Mouse (Mus musculus): Measurements from ENCODE around the gene Tle3. TPM values are rescaled to one million over a fixed set of nuclear protein-coding genes. Genes with fewer than 3 reads are reported as not detected.
A peak's percentile ranks its signal among the peaks of the same experiment; 100 is the strongest.

Tle3 gene
- total RNA-seq (2022), result 1 to 10 TPM; 3.2 to 6.7 (median 4.3) TPM

DNA sequence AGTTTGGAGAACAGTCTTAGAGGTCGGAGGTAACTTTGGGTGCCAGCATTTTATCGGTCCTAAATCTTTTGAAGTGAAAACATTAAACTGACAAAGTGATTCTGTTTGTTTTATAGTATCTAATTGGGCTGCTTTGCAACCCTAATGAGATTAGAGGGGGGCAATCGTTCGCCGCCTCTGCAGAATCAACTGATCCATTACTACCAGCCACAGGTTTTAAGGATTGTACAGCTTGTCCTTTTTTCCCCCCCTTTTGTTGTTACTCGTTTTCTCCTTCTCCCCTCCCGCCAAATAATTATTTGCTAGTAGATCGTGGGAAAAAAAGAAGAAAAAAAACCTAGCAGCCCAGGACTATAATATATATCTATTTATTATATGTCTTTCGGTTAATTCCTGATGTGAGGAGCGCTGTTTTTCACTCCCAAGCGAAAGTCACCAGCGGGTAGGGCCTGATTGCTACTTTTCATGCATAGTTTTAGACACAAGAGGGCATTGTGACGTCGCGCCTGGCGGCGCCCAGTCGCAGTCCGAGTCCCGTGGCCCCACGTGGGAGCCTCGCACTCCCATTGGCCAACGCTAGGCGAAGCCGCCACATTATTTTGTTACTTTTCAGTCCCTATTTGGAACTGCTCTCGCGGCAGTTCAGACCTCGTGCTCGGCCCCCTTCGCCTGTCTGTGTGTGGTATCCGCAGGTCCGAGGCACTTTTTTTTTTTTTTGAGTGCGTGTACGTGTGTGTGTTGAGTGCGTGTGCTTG lies at the start of gene Tle3:
Gene Tle3 (plus strand): TSS at position 612 of the 755 bp plus-strand sequence.
- DNase-seq (ENCODE audit: low spot score in 2 of 2), result peak; percentile 94 to 96

DNA sequence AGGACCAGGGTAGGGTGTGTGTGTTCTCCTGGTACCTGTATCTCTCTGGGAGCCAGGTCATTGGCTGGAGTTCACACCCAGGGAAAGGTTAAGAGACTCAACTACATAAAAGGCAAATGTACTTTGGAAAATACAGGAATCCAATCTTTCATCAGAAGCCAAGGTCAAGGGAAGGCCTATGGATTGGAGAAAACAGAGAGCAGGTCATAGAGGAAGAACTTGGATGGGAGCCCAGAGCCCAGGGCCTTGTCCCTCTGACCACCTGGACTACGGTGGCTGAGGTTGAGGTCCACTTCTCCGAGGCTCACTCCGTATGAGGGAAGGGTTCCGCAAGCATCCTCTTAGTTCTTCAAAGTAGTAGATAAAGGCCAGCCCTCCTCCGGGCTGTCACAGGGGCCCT lies 48.9 kb upstream of the Tle3 start:
- no peak for DNase-seq (ENCODE audit: low spot score in 2 of 2)

DNA sequence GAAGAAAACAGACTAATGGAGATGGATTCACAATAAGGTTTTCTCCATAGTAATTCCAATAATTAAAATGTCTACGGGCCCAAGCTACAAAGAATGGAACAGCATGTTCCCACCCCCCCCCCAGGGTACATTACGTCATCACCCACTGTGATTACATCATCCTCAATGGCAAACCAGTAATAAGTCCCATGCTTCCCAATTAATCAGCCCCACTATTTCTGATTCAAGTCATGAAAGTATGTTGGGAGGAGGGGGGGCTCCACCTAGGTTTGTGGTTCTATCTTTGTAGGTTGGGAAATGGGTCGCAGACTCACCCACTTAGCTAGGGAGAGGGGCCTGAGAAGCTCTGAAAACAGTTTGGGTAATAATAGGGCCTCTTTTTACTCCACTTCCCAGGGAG lies 48.3 kb upstream of the Tle3 start:
- DNase-seq (ENCODE audit: low spot score in 2 of 2), result no peak

DNA sequence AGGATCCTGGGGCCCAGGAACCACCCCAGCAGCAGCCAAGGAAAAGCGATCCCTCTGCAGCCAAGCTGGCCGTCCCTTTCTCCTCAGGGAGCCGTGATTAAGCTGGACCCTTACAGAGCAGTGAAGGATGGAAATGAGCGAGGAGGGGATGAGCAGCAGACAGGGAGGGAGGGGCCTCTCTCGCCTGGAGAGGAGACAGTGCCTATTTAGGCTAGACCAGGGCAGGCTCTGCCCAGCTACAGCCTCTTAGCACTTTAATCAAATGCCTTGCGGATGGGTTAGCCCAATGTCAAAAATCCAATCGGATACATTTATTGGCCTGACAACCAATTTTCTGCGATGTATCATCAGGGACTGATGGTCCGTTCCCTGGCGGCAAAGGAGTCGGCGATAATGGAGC lies 47.8 kb upstream of the Tle3 start:
- DNase-seq (ENCODE audit: low spot score in 2 of 2), result no peak

DNA sequence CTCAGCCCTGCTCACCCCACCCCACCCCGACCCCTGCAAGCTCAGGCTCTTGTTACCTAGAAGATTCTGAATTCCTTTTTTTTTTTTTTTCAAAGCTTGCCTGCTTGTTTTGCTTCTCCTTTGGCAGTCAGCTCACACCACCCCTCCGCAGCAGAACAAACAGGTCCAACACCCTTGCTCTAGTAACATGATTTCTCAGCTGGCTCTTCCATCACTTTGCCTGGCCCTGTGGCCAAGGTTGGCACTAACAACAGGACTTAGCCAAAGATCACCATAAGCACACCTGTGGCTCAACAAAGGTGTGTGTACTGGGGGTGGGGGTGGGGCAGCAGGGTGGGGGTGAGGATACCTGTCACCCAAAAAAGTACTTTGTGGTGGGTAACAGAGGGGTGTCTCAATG lies 47.2 kb upstream of the Tle3 start:
- DNase-seq (ENCODE audit: low spot score in 2 of 2), result no peak

DNA sequence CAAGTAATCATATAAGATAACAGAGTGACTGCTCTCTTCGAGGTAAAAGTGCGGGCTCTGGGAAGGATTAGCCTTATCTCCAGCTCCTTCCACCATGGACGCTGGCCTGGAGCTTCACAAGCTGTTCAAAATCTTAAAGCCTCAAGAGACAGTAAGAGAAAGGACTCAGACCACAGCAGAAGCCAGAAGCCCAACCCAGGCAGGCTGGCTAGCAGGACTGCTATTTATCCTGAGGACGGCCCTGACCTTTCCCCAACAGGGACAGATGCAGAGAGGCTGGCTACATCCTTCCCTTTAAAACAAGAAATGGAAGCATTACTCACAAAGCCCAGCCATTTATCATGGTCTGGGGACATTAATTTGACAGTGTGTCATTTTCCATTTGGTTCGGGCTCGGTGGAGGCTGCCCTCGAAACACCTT lies 46.2 kb upstream of the Tle3 start:
- DNase-seq (ENCODE audit: low spot score in 2 of 2), result no peak

DNA sequence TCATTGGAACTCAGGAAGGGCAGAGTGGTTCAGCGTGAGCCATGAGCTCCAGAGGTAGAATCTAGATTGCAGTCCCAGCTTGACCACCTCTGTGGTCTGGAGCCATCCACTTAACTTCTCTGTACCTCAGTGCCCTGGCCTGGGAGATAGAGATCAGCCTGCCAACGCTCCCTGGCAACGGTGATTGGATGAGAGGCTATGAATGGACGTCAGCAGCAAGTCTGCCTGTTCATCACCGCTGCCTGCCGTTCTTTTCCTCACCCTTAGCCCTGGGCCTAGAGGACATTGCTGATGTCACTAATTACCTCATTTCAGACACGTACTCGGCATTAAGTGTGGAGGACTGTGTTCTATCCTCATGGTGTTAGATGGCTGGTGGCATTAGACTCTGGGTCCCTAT lies 45.2 kb upstream of the Tle3 start:
- no peak for DNase-seq (ENCODE audit: low spot score in 2 of 2)

DNA sequence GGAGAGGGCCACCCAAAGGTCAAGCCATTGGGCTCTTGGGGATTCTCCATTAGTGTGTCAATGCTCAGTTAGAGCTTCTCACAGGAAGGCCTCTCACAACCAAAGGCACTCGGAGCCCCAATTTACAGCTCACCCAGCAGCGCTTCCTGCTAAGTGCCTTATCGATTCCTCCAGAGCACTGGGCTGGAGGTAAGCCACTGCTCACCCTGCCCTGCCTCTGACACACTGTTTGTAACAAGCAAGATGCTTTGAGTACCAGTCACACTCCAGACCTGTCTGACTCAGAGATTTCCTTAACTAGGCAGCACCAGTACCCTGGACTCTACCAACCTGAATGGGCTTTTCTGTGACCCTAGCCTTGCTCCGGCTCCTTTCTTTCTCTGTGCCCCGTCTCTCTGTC lies 44.0 kb upstream of the Tle3 start:
- DNase-seq (ENCODE audit: low spot score in 2 of 2), result no peak

DNA sequence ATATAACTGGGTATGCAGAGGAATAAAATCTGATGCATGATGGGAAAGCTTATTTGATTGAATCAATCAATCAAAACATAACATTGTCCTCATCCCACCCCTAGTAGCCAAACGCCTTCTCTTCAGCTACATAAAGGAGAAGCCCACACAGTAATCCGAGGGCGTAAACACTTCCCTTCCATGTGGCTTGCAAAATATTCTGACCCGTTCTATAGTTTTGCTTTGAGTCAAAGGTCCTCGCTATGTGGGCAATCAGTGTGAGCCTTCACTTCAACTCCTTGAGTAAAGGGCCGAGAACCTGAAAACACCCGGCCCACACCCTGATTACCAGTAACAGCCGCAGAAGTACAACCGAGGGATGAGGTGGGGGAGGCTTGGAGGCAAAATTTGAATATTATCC lies 41.4 kb upstream of the Tle3 start:
- no peak for DNase-seq (ENCODE audit: low spot score in 2 of 2)

DNA sequence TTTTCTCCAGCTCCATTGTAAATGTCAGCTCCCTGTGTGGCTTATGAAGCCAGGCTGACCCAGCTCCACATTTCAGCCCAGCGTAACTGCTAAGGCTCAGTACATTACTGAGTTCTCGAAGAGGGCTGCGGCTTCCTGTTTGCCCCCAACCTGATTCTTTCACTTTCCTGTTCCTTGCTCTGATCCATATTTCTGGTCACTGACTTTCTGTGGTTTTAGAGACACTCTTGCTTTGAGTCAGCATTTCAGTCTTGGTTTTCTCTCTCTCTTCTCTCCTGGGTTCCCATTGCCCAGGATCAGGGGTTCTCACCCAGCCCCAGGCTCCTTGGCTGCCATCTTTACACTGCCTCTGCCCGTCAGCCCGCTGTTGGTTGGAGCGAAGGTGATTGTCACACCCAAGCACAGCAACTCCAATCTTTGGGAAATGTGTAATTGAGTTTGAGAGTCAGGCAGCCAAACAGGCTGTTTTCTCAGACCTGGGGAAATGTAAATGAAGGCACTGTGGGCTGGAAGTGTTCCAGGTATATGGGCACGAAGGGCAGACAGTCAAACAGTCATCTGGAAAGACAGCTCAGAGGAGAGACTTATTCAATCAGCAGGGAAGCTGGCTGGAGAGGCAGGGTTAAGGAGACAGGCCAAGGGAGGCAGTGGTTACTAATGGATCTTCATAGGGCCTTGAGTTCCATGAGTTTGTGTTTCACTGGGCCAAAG lies 39.8 kb upstream of the Tle3 start:
- DNase-seq (ENCODE audit: low spot score in 2 of 2), result no peak

DNA sequence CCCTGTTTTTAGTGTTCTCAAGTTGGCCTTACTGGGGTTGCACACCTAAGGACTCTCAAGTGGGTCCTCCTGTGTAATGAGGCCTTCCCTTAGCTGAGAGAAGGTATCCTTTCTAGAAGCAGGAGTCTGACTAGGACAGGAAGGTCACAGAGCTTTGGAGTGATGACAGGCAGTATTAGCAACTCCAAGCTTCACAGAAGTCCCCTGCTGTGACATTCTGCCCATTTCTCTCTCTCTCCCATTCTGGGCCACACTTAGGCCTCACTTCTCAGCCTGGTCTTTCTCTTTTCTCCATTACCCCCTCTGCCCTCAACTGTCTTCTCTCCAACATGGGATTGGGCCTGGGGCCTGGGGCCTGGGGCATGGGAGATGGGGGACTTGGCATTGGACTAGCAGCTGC lies 36.0 kb upstream of the Tle3 start:
- no peak for DNase-seq (ENCODE audit: low spot score in 2 of 2)

DNA sequence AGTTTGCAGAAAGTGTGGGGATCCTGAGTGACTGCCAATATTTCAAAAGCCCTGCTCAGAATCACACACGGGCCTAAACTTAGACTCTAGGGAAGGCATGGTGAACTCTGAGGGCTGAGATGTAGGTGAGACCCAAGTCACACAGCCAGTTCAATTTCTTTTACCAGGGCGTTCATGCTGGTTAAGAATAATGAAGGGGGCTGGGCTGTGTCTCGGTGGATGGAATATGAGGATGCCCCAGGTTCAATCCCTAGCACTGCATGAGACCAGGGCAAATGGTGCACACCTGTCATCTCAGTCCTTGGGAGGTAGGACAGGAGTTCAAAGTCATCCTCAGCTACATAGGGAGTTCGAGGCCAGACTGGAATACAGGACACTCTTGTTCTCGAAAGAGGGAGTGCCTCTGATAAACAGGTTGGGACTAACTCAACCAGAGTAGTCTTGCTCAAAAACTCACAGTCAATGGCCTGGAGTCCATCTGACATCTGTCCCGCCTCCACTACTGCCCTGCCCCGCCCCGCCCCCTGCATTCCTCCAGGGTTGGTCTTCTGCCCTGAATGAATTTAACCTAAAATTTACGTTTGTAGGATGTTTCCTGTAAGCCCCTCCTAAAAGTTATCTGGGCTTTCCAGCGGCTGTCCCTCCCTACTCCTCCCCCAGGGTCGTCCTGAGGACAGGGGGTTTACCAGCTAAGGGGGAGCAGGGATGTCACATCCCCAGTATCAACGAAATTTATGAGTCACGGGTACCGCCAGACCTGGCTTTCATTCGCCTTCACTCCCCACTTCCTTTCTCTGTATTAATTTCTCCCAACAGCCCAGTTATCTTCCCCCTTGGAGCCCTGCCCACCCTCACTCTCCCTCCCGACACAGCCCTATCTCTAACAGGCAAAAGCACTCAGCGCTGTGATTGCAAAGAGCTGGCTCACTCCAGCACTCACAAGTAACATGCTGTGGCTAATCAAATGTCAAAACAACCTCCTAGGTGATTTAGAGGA lies 35.3 kb upstream of the Tle3 start:
- DNase-seq (ENCODE audit: low spot score in 2 of 2), result peak in 1 of 2 experiments; percentile 11

DNA sequence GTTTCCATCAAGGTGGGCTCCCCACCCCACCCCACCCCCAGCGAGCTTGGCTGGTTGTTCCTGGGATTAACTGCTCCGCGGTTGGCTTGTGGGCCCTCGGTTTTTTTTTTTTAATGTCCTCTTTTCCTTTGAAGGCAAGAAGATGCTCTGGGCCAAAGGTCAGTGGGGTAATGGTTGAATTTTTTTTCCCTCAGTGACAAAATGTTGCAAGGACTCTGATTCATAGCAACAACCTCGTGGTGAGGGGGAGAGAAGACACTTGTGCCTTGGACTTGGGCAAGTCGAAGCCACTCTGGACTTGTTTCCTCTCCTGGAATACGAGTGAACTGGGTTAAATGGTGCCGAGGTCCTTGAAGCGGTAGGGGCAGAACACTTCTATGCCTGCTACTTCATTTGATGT lies 34.5 kb upstream of the Tle3 start:
- DNase-seq (ENCODE audit: low spot score in 2 of 2), result no peak

DNA sequence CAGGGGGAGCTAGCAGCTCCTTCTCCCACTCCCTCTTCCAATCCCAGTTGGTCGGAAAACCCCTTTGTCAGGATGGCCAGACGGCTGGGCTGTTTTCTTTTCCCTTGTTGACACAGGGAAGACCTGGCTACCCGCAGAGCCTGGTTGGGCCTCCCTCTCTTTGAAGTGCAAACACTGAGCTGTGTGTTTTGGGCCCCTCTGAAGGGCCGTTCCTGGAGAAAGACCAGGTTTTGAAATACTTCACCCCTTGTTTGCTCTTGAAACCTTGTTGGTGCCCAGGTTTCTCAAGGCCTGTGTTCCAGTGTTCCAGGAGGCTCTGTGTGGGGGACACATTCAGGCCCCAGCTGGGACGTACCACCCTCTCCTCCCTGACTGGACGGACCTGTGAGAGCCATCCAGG lies 32.9 kb upstream of the Tle3 start:
- DNase-seq (ENCODE audit: low spot score in 2 of 2), result no peak

DNA sequence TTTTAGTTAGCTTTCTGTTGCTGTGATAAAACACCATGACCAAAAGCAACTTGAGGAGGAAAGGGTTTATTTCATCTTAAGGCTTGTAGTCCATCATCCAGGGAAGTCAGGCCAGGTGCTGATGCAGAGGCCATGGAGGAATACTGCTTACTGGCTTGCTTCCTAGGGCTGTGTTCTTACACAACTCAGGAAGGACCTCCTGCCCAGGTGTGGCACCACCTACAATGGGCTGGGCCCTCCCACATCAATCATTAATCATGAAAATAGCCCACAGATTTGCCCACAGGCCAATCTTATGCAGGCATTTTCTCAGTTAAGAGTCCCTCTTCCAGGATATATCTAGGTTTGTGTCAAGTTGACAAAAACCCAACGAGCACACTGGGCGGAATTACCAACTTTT lies 31.8 kb upstream of the Tle3 start:
- no peak for DNase-seq (ENCODE audit: low spot score in 2 of 2)

DNA sequence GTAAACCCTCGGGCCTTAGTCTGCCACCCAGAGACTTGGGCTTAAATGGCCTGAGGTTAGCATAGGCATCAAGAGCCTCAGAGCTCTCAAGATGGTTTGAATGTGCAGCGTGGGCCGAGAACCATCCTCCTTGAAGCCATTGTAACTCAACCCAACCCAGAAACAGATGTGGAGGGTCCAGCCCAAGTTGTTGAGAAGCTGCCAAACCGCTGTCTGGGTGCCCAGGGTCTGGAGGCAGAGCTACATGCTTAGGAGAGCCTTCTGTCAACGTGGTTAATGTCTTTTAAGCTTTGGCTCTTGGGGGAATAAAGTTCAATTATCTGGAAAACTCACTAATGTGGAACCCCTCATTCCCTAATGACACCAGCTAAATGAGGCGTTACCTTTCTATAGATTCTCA lies 29.9 kb upstream of the Tle3 start:
- no peak for DNase-seq (ENCODE audit: low spot score in 2 of 2)

DNA sequence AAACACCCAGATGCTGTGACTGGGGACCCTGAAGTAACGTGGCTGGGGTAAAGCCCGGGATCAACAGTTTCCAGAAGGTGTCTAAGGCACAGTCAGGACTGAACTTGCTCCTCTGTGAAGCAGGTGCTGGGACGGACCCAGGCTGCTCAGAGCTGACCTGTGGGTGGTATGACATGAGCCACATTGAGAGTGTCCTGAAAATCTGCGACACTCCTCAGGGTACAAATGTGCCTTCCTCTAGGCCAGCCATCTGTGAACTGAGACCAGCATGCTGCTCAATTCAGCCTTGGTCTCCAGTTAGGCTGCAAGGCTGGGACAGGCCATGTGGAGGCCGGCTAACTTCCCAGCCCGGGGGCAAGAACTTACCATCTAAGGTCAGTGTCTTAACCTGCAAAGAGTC lies 27.5 kb upstream of the Tle3 start:
- no peak for DNase-seq (ENCODE audit: low spot score in 2 of 2)

DNA sequence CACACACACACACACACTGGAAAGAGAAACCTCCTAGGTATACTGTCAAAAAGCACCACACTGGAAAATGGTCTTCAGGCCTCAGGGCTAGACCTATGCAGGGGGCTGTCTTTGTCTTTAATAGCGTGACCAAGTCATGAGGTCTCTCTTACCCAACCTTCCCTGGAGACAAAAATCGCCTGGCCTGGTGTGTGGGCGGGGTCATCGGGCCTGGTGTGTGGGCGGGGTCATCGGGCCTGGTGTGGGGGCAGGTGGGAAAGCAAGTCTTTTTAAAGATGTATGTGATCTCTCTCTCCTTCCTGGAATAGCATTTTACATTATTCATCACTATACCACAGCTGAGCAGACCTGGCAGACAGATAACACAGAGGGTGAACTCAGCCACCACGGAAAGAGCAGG lies 25.2 kb upstream of the Tle3 start:
- no peak for DNase-seq (ENCODE audit: low spot score in 2 of 2)

DNA sequence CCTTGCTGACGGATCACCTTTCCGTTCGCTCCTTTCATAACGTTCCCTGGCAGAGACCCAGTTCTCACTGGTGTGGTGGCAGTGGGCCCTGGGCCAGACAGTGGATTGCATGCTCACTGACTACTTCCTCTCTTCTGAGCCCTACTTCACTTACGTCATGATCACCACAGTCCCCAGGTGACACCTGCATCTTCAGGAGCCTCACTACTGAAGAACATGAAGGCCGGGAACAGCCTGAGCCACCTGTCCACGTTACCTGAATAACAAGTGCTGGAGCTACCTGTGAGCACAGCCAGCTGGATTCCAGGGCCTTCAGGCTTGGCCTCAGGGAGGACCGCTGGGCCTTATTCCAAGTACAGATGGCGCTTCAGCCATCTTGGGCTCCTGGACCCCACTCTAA lies 24.1 kb upstream of the Tle3 start:
- no peak for DNase-seq (ENCODE audit: low spot score in 2 of 2)

DNA sequence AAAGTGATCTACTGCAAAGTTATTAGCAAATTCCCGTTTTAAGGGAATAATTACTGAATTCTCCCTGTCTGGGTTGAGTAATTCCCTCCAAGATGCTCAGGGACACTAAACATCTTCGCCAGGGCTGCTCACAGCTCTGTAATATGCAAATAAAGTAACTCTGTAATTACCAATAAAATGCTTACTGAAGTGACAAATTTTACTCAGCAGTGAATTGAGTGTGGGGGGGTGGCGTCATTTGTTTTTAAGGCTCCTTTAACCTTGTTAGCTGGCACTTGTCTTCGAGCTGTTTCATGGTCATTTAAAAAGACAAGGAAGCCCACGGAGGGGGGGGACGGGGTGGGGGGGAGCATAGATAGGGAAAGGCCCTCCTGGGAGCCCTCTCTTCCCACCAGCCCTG lies 23.6 kb upstream of the Tle3 start:
- no peak for DNase-seq (ENCODE audit: low spot score in 2 of 2)

DNA sequence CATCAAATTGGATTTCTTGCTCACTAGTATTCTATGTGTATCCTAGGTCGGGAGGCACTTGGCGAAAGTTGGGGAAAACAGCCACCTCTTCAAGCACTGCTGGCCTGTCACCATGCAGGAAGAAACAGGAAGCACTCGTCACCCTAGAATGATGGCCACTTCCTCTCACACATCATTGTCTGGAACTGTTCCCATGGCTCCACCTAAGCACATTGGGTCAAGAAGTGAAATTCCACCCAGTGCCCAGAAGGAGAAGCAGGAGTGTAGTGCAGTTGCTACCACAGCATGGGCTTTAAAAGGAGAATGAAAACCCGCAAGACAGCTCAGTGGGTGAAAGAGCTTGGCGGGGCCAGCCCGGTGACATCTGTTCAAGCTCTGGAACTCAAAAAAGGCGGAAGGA lies 22.5 kb upstream of the Tle3 start:
- no peak for DNase-seq (ENCODE audit: low spot score in 2 of 2)

DNA sequence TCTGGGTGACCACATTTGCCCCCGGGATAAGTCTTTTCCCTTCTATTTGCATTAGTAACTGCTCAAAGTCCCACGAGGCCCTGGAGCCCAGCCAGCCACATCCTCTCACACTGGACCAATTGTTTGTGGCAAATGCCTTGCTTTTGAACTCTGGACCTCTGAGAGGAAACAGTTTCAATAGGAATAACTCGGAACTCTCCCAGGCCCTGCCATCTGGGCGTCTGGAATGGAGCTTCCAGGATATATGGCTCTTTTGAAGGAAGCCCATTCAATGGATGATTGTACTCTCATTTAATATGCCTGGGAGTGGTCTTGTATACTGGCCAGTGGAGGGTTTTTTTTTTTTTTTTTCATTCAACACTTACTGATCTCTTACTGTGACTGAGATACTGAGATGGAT lies 21.0 kb upstream of the Tle3 start:
- peak in 1 of 2 experiments; percentile 15 for DNase-seq (ENCODE audit: low spot score in 2 of 2)
